Mouse (Mus musculus): ENCODE measurements at regions not wholly inside any gene's neighbourhood (a gene's known extent, or its start where the extent isn't known, plus 50 kb on each side); places are given as distances from the start of the nearest gene placed in this dataset.
A peak's percentile ranks its signal among the peaks of the same experiment; 100 is the strongest.

GRCm38 (mm10) chr11:110588280-110588679, 189.4 kb downstream of the Map2k6 start:
- DNase-seq (ENCODE audit: low read depth, low spot score): no peak

DNA sequence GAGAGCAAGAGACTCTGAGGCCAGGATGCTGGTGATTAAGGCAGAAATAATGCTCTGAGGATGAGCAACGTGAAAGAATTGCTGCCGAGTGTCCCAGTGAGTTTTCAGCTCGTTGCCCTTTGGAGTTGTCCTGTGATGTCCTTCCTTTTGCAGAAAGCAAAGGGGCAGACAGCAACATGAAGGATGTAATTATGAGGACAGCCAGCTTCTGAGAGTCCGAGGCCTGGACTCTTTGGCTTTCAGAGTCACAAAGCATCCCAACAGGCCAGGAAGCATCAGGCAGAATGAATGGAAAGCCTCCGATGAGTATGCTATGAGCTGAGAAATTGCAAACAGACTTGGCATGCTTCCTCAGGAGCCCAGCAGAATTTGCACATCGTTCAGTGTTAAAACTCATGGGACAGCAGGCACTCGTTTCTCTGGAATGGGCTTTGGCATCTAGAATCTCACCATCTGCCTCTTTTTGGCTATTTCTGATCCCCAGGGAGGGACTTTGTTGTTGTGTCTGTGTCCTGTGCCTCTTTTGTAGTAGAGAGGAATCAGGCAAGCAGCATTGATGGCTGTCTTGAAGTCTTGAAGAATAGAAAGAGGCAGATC, 196.4 kb downstream of the Map2k6 start:
- peak; percentile 38 for DNase-seq (ENCODE audit: low read depth, low spot score)

- no peak for DNase-seq (ENCODE audit: low read depth, low spot score)
Observed at GRCm38 (mm10) chr11:110605041-110605882, 206.3 kb downstream of the Map2k6 start.

- no peak for DNase-seq (ENCODE audit: low read depth, low spot score)
Observed at GRCm38 (mm10) chr11:110609276-110609675, 210.4 kb downstream of the Map2k6 start.

DNA sequence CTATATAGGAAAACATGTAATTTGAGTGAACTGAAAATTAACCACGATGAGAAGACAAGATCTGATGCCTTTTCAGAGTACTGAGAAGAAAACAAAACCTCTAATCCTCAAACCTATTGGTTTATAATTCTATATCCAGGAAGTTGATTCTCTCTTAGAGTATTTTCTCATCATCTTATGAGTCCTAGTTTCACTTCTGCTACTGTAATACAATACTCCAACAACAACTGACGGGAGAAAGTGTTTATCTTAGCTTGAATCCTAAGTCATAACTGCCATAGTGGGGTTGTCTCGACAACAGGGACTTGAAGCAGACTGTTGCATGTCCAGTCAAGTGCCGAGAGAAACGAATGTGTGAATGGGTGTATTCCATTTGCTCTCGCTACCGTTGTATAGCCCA, 211.9 kb downstream of the Map2k6 start:
- no peak for DNase-seq (ENCODE audit: low read depth, low spot score)

- no peak for DNase-seq (ENCODE audit: low read depth, low spot score)
Observed at GRCm38 (mm10) chr11:110632001-110632400, 233.1 kb downstream of the Map2k6 start.

- DNase-seq (ENCODE audit: low read depth, low spot score): peak; percentile 29
Observed at GRCm38 (mm10) chr11:110633351-110633750, 234.4 kb downstream of the Map2k6 start.

- no peak for DNase-seq (ENCODE audit: low read depth, low spot score)
Observed at GRCm38 (mm10) chr11:110642485-110642884, 243.6 kb downstream of the Map2k6 start.

DNA sequence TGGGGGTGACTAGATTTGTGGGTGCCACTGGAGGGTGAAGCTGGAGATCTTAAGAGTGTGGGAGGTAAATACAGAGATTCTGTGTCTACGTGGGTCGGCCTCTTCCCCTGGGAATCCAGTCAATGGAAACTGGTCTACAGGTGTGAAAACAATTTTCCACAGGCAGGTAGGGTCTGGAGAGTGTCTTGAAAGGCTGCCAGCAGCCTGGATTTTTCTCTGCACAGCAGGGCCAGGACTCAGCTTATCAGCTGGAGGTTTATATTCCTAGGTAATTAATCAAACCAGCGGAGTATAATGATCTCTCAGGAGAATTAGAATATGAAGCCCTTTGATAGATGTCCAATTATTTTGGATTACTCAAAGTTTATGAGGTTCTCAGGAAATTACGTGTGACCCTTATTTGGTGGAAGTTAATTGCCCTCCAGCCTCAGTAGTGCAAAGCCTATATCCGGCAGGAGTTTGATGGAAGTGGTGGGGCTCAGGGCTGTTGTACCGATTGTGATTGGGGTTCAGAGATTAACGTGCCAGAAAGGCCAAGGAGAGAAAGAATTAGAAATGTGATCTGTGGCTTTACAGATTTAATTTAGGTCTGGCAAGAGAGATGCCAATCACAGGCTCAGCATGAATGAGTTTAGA, 250.8 kb downstream of the Map2k6 start:
- no peak for DNase-seq (ENCODE audit: low read depth, low spot score)

DNA sequence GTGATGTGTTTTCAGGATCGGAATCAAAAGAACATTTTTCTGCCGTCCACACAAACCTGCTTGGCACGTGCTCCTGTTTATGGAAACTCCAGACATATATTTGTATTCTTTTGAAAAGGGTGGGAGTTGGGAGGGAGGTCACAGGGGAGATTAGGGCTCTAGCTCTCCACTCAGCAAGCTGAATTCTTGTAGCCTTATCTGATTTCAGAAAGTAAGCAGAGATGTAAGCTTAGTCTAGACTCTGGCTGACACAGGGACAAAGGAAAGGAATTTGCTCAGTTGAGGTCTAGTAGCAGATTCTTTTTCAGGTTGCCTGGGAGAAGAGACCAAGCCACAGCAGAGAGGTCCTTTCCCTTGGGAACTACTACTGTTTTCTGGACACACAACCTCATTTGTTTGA, 253.1 kb downstream of the Map2k6 start:
- DNase-seq (ENCODE audit: low read depth, low spot score): no peak

DNA sequence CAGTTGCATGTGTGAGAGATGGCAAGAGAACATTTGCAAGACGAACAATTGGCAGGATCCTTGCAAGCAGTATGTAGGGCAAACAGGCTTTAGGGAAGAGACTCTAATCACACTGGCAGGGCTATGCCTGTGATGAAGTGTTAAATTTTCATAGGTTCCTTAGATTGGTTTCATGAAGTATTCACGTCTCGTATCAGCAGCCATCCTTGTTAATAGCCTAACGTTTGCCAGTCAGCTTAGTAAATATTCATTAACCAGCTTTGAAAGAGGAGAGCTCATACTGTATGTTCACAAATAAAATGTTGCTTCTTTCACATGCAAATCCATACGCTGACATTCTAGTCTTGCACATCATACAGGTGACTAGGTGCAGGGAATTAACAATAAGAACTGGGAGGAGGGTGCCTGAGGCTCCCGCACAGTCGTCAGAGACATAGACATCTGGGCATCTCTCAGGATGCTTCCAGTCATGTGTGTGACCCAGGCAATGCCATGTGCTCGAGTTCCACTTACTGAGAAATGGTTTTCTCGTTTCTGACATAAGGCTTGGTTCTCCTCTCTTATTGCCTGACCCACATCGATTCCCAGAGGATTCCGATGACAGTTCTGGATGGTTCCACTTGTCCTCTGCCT, 257.7 kb downstream of the Map2k6 start:
- DNase-seq (ENCODE audit: low read depth, low spot score): no peak

DNA sequence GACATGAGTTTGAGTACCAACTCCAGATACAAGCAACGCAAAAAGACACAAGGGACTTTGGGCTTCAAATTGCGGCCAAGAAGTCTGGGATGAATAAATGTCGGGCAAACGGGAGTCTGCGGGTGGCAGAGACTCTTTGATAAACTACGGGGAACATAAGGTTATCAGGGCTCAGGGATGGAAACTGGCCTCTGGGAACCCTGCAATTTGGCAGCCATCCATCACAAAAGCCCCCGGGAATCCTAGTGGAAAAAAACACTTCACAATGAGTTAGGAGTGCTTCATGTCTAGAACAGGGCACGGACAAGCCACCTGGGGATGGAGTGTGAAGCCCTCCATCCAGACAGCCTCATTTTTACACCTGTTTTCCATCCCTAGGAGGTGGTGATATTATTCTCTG, 258.9 kb downstream of the Map2k6 start:
- DNase-seq (ENCODE audit: low read depth, low spot score): no peak

- no peak for DNase-seq (ENCODE audit: low read depth, low spot score)
Observed at GRCm38 (mm10) chr11:110670626-110671508, 271.9 kb downstream of the Map2k6 start.

GRCm38 (mm10) chr11:110672941-110673340, 274.0 kb downstream of the Map2k6 start:
- DNase-seq (ENCODE audit: low read depth, low spot score): peak; percentile 13

- no peak for DNase-seq (ENCODE audit: low read depth, low spot score)
Observed at GRCm38 (mm10) chr11:110692824-110693223, 275.0 kb upstream of the Kcnj16 start.

GRCm38 (mm10) chr11:110697067-110697466, 270.8 kb upstream of the Kcnj16 start:
- no peak for DNase-seq (ENCODE audit: low read depth, low spot score)

DNA sequence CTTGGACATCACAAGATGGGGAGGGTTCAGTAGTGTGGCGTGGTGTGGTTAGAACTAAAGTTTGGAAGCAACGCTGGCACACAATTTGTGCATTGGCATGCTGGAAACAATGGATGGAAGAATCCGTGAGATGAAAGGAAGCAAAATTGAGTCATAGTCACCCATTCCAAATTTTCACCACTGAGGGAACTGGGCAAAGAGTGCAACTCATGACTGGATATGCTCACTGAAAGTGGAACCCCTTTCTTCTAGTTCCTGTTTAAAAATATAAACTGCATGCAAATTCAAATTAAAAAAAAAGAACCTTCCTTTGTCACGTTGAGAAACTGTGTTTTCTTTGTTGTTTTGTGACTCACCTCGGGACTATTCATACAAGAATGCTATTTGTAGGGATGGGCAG, 269.5 kb upstream of the Kcnj16 start:
- no peak for DNase-seq (ENCODE audit: low read depth, low spot score)

- no peak for DNase-seq (ENCODE audit: low read depth, low spot score)
Observed at GRCm38 (mm10) chr11:110700976-110701375, 266.9 kb upstream of the Kcnj16 start.

GRCm38 (mm10) chr11:110702119-110702518, 265.7 kb upstream of the Kcnj16 start:
- no peak for DNase-seq (ENCODE audit: low read depth, low spot score)

DNA sequence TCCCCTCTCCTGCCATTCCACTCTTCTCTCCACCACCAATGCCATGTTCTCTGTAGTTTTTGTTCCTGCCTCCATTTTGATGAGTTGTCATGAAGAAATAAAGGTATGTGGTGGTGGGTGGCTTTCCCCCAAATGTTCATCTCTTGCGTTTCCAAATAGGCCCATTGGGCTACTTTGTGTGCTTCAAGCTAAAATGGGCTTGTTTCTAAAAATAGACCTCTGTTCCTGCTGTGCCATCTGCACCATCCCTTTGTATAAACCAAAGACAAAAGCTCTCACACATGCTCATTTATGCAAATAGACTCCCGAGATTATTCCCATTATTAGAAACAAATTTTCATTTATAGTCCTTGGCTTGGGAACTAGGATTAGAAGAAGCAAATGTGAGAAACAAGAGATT, 264.3 kb upstream of the Kcnj16 start:
- no peak for DNase-seq (ENCODE audit: low read depth, low spot score)

DNA sequence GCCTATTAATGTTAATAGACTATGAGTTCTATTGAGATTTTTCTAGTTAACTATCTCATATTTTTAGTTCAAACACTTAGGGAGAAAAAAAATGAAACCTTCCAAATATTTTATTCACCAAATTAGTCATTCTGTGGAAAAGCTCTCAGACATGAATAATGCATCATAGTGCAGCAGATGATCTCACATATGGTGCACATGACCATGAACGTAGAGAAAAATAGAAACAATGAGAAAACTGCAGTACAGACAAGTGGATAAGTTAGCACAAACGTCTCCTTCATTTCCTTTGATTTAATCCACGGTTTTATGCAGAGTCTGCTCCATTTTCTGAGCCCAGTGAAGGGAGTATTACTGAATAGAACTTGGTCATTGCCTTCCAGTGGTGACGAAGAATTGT, 260.5 kb upstream of the Kcnj16 start:
- DNase-seq (ENCODE audit: low read depth, low spot score): no peak
